Mouse (Mus musculus) right cerebral cortex, postnatal 25 days (tissue): ENCODE measurements around the gene Sema6b.

Experiments
- DNase-seq: peaks from one replicate; pipeline ENCODE4 v3.0.0; 2022

Sema6b gene

DNA sequence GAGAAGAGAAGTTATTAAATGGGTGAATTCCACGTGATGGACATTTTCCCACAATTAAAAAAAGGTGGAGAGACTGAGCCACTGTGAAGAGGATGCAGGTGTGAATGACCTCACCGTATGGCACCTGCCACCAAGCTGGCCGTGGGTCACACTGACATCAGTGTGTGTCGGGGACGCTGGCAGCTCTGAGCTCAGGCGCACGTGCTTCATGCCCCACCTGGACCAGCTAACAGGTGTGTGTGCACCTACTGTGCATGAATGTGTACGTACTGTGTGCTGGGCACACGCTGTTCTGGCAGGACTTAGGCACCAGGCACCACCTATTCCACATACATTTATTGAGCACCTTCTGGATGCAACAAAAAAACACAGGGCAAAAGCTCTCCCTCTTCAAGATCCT is 4.4 kb upstream of the Sema6b start:
- no peak for DNase-seq

DNA sequence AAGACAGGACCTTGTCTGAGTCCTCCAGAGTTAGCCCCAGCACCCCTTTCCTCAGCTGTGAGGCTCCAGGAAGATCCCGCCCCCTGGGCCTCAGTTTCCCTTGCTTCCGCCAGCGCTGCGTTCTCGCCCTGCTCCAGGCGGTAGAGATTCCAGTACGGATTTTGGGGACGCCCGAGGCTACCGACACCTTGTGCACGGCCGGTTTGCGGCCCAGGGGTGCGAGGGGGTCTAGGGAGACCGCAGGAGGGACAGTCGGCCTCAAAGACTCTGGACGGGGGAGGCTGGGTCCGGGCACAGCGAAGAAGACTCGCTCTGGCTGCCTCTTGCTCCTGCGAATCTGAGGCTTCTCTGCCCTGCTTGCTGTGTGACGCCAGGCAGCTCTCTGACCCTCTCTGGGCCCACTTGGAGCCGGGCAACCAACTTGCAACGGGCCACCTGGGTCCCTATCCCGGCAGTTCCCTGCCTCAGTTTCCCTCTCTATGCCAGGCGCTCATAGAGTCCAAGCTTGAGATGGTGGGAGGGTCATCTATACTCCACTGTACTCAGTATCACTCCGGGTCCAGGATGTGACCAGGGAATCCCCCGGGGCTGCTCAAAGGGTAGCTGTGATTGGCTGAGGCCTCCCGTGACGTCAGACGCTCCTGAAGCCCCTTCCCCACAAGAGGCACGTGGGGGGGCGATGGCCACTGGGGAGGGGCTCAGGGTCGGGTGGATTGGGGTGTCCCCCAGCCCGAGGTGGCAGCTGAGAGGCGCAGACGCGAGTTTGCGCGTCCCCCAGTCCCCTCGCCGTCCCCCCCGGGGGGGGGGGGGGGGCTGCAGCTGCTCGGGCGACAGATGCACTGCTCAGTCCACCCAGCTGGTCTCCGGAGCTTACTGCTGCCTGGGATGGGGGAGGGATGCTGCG is 1.8 kb upstream of the Sema6b start:
- DNase-seq, result peak; percentile 71

DNA sequence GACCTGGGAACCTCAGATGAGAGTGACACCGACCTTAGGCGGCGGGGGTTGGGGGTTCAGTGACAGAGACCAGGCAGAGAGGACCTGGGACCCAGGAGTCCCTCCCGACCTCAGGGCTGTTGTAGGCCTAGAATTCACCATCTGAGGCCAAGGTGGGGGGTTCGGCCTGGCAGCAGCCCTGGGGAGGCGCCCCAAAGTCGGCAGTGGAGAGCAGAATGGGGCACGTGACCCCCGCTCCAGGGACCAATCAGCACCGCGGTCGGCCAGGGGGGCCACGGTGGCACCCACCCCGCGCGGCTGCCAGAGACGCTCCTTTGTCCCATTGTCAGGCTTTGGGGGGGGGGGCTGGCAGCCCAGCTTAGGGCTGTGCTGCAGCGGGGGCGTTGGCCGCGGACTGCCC is 788 bp downstream of the Sema6b start:
- no peak for DNase-seq

DNA sequence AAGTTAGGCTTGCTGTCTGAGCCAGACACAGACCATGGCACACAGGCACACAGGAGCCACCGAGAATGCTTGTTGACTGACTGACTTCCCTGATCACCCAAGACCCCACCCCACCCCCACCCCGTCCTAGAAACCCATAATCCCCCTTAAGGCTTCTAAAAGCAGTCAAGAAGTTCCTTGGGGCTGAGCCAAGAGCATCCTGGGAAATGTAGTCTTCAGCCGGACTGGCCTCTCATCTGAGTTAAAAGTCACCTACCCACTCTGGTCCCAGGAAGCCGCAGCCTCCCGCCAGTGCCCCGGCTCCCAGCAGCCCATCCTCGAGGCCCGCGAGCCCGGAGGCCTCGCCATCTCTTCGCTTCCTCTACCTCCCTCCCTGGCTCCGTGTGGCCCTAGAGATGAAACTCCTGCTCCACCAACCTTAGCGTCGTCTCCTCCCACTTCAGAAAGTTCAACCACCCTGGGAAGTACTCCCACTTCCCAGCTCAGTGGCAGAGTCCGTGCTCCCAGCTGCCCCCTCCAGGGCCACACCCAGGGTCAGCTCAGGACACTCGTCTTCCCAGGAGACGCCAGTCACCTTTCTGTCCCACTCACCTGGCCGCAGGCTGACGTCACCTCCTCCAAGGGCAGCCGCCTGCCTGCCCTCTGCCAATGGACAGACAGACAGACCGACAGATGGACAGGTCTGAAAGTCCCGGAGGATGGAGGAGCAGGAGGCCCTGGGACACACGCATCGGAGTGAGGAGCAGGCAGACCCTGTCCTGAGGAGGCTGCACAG is 2.1 kb downstream of the Sema6b start:
- no peak for DNase-seq

DNA sequence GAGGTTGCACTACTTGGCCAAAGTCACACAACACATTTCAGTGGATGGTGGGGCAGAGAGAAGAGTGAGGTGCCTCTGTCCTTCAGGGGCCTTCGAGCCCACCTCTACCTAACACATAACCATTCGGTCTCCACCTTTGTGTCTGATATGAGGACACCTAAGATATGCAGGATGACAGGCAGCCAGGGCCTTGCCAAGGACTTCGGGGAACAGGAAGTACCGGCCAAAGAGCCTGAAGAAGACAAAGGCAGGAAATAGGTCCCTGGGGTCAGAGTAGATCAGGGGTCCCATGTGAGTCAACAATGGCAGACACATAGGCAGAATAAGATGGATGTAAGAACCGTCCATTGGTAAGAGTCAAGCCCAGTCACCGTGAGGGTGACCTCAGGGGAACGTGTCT is 3.6 kb downstream of the Sema6b start:
- DNase-seq, result no peak

DNA sequence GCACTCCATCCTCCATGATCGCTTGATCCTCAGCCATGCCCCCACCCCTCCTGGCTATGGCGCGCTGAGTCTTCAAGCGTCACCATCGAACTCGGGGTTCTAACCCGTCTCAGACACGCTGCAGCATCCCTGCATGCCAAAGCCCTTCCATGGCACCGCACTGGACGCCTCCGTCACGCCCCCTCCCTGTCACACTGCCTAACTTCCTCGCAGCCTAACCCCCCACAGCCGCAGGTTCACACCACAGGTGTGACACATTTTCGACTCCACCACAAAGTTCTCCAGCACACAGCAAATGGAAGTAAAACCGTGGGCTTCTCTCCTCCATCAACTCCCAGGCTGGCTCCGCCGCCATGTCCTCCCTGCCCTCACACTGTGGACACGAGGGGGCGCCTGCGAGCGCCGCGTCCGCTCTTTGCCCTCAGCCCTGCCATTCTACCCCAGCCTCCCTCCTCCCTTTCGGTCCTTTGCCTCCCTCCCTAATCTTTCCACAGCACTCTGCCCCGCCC is 5.6 kb downstream of the Sema6b start:
- no peak for DNase-seq

DNA sequence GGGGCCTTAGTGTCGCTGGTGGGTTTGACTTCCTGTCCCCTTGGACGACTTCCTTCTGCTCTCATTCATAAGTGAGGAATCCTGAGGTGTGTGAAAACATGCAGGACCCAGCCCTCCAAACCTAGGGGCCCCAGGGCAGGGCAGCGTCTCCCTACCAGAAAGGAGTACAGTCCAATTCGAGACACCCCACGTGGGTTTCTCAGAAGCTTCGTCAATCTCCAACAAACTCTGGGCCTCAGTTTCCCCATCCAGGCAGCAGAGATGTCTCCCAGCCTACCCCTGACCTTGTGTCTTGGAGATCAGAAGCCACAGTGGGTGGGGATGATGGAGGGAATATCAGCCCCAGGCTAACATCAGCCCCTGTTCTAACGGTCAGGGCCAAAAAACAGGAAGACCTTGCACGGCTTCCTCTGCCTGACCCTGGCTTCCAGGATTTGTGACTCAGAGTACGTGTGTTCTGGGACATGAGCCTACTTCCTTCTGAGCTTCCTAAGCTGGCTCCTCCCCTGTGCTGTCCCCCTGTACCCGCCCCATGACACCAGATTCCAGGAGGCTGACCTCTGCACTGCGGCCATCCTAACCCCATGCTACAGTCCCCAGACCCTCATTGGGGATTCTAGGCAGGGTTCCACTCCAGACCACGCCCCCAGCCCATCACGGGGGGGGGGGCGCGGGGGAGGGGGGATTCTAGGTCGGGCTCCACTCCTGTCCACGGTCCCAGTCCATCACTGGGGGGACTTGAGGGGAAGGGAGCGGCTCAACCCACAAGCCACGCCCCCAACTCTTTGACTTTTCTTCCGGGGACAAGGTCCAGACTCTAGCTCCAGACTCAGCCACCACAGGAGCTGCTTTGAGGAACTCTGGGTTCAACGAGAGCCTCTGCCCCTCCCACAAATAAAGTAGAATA is 6.4 kb downstream of the Sema6b start:
- no peak for DNase-seq

DNA sequence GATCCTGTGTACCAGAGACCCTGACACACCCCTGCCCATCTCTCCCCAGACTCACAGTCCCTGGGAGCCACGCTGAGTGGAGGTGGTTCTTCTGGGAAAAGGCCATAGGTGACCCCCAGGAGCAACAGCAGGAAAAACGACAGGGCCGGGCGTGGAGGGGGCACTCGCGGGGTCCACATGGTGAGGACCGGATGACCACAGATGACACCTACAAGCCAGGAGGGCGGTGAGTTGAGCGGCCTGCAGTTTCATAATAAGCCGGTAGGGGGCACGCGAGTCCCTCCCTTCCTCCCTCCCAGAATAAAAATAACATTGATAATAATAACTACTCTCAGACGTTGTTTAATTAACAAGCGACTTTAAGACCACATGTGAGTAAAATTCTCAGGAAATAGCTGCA is 7.5 kb downstream of the Sema6b start:
- no peak for DNase-seq

DNA sequence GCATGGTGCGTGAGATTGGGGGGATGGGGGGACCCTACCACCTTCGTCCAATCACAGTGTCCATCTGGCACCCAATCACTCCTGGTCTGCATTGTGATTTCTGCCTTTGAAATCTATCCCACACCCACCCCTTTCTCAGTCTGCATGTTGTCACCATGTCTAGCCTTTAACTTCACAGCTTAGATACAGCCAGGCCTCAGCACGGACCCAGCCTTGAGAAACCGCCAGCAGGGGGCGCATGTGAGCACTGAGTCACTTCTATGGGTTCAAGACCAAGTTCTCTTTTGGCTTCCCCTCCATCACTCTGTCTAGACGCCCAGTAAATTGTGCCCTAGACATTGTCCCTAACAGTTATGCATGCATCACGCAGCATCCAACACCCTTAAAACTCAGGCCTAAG is 8.3 kb downstream of the Sema6b start:
- DNase-seq, result no peak

DNA sequence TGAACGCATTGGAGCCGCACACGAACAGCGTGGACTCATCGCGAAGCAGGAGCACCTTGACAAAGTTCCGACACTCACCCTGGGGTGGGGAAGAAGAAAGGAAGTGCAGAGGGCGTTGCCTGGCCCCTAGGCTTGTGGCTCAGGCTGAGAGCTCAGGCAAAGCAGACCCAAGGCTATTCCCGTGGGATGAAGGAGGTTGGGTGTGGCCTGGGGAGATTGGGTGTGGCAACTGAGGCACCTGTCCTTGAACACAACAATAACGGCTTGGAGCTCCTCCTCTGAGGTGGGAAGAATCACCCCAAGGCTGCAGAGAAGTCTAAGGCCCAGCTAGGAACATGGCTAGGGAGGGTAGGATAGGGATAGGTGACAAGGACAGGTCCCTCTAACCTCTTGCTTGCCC is 9.0 kb downstream of the Sema6b start:
- DNase-seq, result no peak

DNA sequence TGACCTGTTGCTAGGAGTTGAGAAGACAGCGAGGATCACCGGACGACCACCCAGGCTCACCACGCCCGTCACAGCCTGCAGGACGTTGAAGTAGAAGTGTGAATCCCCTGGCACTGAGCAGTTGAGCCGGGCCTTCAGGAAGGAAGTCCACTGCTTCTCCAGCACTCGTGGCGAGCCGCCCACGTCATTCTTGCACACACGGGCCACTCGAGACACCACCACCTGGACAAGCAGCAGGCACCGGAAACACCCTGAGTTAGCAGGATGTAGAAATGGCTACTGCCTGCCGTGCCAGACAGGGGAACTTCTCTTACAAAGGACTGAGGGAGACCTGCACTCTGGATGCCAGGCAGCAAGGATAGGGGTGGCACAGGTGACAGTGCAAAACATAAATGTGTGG is 11.9 kb downstream of the Sema6b start:
- no peak for DNase-seq

DNA sequence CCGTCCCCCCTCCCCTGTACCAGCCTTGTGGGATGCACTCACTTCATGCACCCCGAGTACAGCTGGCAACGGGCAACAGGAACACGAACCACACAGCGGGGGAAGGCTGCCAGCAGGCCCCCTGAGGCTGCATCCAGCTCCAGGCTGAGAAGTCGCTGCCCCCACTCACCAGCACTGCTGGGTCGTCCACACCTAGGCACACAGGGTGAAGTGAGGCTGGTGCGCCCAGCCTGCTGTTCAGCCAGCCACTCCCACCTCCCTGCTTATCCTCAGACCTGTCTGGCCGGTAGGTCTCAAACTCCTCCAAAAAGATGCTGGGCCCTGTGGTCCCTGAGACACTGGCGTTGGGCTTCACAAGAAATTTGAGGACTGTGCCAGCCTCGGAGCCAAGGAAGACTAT is 14.0 kb downstream of the Sema6b start:
- DNase-seq, result no peak

DNA sequence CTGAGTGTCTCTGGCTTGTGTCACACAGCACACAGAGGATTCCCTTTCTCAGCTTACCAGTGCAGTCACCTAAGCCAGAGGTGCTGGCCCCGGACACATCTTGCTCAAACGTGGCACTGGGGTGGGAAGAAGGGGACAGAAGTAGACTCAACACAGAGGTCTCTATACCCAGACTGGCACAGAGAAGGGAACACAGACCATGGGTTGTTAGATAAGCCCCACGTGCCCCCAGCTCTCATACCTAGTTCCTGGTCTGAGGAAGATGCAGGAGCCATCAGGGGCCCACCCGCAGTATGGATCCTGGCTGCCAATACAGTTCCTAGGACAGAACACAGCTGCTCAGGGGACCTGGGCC is 14.9 kb downstream of the Sema6b start:
- no peak for DNase-seq

DNA sequence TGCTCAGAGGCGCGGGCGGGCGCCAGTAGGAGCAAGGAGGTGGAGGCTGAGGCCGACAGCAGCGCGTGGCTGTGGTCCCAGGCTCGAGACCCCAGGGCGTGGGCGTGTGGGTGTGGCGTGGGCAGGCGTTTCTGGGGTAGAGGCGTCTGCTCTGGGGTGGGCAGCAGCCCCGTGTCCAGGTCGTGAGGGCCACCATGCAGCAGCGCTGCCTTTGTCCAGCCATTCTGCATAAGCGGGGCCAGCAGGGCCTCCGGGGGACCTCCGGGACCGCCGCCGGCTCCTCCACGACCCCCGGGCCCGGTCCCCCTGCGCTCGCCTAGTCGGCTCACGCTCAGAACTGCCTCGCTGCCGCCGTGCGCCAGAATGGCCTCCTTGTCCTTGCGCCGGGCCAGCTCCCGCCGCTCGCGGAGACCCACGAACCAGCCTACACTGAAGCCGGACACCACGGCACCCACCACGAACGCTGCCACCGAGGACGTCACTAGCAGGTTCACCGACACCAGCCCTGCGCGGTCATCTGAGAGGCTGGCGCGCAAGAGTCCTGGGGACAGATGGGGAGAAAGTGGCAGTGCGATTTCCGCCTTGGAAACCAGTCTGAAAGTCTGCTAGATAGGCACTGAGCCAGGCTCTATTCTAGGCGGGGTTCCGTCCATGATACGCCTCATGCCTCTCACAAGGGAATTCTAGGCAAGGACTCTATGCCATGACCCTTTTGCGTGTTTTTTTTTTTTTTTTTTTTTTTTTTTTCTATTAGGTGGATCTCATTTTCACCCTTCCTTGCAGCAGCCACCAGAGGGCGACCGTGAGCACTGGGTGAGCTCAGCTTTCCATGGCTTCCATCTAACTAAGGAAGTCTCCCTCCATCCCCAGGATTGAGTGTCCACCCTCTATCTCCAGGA is 15.5 kb downstream of the Sema6b start:
- no peak for DNase-seq

DNA sequence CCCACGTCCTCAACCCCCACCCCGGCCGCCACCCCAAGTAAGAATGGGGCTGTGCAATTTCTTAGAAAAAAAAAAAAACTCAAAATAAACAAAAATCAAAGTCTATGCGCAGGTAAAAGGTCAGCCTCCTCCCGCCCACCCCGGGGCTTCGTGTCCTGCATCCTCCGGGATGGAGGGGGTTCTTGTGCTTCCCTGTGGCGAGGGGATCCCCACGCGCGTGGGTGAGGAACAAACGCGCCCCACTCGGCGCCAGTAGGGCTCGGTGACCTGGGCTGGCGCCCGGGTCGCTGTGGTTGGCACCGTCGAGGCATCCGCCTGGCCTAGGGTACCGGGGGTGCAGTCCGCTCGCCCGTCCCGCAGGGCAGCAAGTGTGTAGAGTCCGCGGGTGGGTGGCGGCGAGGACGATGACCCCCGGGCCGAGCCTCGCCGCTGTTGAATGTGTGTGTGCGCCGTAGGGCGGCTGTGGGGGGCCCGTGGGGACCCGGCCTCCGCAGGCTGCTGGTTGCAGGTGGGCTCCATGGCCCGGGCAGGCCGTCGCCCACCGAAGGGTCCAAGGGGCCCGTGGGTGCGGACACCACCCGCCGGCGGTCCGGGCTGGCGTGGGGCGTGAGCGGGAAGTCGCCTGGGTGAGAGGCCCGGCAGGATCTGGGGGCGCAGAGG is 16.3 kb downstream of the Sema6b start:
- DNase-seq, result no peak

DNA sequence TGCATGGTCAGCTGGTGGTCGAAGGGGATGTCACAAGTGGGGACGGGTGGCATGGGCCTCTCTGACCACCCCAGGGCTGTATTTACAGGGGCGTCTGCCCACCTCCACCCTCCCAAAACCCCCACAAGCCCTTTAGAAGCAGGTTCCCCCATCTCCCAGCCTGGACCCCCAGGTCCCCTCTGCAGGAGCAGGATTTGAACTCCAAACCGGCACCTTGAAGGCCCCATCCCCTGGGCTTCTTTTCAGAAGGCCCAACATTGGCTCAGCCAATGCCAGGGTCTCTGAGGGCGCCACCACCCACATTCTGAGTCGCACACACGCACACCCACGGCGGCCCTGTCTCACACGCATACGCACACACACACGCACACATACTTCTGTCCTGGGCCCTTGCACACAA is 17.0 kb downstream of the Sema6b start:
- DNase-seq, result no peak

DNA sequence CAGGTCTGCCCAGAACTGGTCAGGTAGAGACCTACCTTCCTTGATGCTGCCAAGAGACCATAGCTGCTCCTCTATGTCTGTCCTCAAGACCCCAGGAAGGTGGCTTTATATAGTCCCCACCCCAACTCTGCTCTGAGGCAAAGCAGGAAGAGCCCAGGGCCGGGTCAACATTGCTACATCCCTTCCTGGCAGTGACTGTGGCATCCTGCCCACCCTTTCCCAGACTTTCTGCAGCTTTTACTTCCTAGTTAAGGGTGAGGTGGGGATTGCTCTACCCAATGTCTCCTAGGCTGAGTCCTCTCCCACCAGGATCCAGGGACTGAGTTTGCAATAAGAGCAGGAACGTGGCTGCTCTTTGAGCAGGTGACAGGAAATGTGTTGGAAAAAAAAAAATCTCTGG is 18.3 kb downstream of the Sema6b start, which contains the start of gene Lrg1:
Gene Lrg1, minus strand, starts transcription at position 176 of the 400 bp plus-strand sequence.
- no peak for DNase-seq

DNA sequence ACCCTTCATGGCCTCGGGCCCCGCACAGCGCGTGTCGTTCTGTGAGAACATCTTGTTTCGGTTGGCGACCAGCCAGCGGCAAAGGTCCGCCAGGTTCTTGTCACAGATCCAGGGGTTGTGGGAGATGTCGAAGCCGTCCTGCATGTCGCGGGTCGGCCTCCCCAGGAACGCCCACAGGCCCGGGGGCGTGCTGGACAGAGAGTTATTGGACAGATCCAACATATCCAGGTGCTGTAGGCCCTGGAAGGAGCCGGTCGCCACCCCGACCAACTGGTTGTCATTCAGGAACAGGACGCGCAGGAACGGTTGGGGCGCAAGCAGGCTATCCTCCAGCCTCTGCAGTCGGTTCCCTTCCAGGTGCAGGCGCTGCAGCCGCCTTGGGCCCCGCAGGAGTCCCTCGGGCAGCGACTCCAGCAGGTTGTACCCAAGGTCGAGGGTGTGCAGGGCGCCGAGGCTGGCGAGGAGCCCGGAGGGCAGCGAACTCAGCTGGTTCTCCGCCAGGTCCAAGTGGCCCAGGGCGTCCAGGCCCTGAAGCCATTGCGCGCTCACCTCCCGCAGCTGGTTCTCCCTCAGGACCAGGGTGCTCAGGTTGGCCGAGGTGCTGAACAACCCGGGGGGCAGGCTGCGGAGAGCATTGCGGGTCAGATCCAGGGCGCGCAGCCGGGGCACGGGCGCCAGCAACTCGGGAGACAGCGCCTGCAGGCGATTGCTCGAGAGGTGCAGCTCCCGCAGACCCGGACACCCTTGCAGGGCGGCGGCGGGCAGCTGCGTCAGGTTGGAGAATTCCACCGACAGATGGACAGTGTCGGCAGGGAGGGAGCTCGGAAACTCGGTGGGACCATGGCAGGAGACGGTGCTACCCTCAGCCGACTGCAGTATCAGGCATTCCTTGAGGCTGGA is 19.9 kb downstream of the Sema6b start:
- DNase-seq, result no peak

DNA sequence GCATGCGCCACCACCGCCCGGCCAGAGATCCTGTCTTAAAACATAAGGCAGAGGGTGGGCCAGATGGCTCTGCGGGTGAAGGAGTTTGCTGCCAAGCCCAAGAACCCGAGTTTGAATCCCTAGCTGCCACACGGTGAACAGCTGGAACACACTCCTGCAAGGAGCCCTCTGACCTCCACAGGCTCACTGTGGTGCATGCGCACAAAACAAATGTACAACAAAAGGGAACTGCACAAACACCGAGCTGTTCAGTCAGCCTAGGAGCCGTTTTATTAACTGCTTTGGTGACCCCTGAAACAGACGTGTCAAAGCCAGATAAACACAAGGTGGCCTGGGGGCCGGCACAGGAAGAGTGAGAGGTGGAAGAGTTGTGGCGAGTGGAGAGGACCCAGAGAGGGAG is 20.7 kb downstream of the Sema6b start:
- no peak for DNase-seq

DNA sequence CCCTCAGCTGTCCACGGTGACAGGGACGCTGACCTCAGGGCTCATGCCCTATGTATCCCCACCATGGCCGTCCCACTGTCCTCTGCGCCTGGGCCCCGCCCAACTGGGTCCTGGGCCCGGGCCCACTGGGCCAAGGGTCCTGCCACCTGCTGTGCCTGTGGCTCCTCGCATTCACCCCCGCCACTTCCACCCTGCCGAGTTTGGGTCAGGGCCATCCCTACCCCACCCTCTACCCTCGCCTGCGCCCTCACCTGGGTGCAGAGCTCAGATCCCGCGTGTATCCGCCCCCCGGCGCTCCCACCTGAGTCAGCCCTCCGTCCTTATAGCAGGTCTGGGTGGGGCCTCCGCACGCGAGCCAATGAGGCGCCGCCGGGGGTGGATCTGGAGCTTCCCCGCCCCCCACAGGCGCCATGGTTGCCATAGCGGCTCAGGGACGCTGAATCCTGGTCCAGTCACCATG is 22.9 kb downstream of the Sema6b start, which contains the start of gene Plin5:
Gene Plin5, minus strand, starts transcription at position 346 of the 460 bp plus-strand sequence.
- DNase-seq, result no peak
